In genomic region chr8:106999068-106999467, GRCm38 (mm10) we compare ENCODE assay signal across 10 mouse cellular contexts. TPM values are rescaled to one million over a fixed set of nuclear protein-coding genes. Genes with fewer than 3 reads are reported as not detected.
DNase-seq lines count a peak whose midpoint lies in the region; ATAC-seq and TF ChIP-seq lines count a peak whose summit lies in the region.
"Had no signal": no experiment of that assay in that cellular context is flagged by ENCODE, and none has a peak within 500 bp of the region (broad histone marks: within the 10 kb centered on the region; RNA-seq: fewer than 3 reads in every experiment).

No protein-coding gene starts in this region.

- H3K27me3 ChIP-seq in forebrain, embryonic 14.5 days (replicated peaks; ENCODE audit: control insufficient read depth, insufficient read depth, low read length) = no peaks in the 10 kb centered on the region
- H3K27me3 ChIP-seq in forebrain, embryonic 10.5 days (ENCODE audit: poor library complexity, severe bottlenecking) = no peaks in the 10 kb centered on the region
- H3K27me3 ChIP-seq in limb, embryonic 15.5 days = no peaks in the 10 kb centered on the region
- no peaks in the 10 kb centered on the region for H3K27me3 ChIP-seq in intestine, postnatal 0 days (replicated peaks; ENCODE audit: control insufficient read depth, insufficient read depth, low read length)
- no peaks in the 10 kb centered on the region for H3K27me3 ChIP-seq in midbrain, embryonic 16.5 days (ENCODE audit: control insufficient read depth, insufficient read depth, low read depth, low read length)

- WGBS in forebrain, embryonic 14.5 days = 89% methylated on average over 1 of the region's 1 CpGs
- 88% methylated on average over 1 of the region's 1 CpGs for WGBS in forebrain, embryonic 10.5 days
- 44% methylated on average over 1 of the region's 1 CpGs for WGBS in limb, embryonic 15.5 days
- WGBS in intestine, postnatal 0 days = 70% methylated on average over 1 of the region's 1 CpGs
- WGBS in midbrain, embryonic 16.5 days = 90% methylated on average over 1 of the region's 1 CpGs

- no peak for ATAC-seq in forebrain, embryonic 14.5 days
- ATAC-seq in limb, embryonic 15.5 days (ENCODE audit: insufficient number of reproducible peaks, low FRiP score, low TSS enrichment, low read depth) = peak; percentile 55; the same call in 1 of the 2 replicates
- no peak for ATAC-seq in intestine, postnatal 0 days
- ATAC-seq in midbrain, embryonic 16.5 days = no peak

- no peaks in the 10 kb centered on the region for H3K36me3 ChIP-seq in forebrain, embryonic 14.5 days (ENCODE audit: control insufficient read depth, insufficient read depth, low read length)
- H3K36me3 ChIP-seq in forebrain, embryonic 10.5 days (replicated peaks) = peaks cover 51% of the 10 kb centered on the region
- peaks cover 26% of the 10 kb centered on the region for H3K36me3 ChIP-seq in limb, embryonic 15.5 days
- H3K36me3 ChIP-seq in intestine, postnatal 0 days (ENCODE audit: control insufficient read depth, insufficient read depth) = peaks cover 12% of the 10 kb centered on the region
- no peaks in the 10 kb centered on the region for H3K36me3 ChIP-seq in midbrain, embryonic 16.5 days (ENCODE audit: control insufficient read depth, insufficient read depth, low read length)

- peak; percentile 34 for DNase-seq in forebrain, embryonic 14.5 days (ENCODE audit: low spot score)
- no peak for DNase-seq in forebrain, embryonic 10.5 days (ENCODE audit: extremely low spot score, low spot score)
- DNase-seq in NIH3T3 (ENCODE audit: low read depth) = peak; percentile 94
- DNase-seq in heart, adult 8-10 months (ENCODE audit: low spot score) = peak; percentile 66
- DNase-seq in spleen, adult 12 weeks (ENCODE audit: low spot score) = no peak

- no peak overlapping the region for H3K27ac ChIP-seq in forebrain, embryonic 14.5 days (ENCODE audit: low read depth, low read length)
- H3K27ac ChIP-seq in forebrain, embryonic 10.5 days = no peak overlapping the region
- peak overlapping the region; percentile 30; the same call in 1 of the 2 replicates for H3K27ac ChIP-seq in limb, embryonic 15.5 days
- H3K27ac ChIP-seq in intestine, postnatal 0 days (ENCODE audit: low read depth, low read length) = no peak overlapping the region
- no peak overlapping the region for H3K27ac ChIP-seq in midbrain, embryonic 16.5 days (ENCODE audit: low read length)
- H3K27ac ChIP-seq: left cerebral cortex, adult 2 months had no signal

- H3K4me2 ChIP-seq in forebrain, embryonic 14.5 days (ENCODE audit: low read length) = no peak overlapping the region
- no peak overlapping the region for H3K4me2 ChIP-seq in limb, embryonic 15.5 days
- no peak overlapping the region for H3K4me2 ChIP-seq in intestine, postnatal 0 days (replicated peaks; ENCODE audit: low read depth)
- H3K4me2 ChIP-seq in midbrain, embryonic 16.5 days (ENCODE audit: low read length) = no peak overlapping the region

- no peak overlapping the region for H3K4me3 ChIP-seq in forebrain, embryonic 14.5 days (ENCODE audit: low read depth, low read length)
- H3K4me3 ChIP-seq in forebrain, embryonic 10.5 days = no peak overlapping the region
- H3K4me3 ChIP-seq in limb, embryonic 15.5 days = no peak overlapping the region
- H3K4me3 ChIP-seq in intestine, postnatal 0 days (ENCODE audit: low read depth, low read length) = no peak overlapping the region
- H3K4me3 ChIP-seq in midbrain, embryonic 16.5 days (ENCODE audit: low read depth, low read length) = no peak overlapping the region
- H3K4me3 ChIP-seq: erythroblast, embryonic 14.5 days; left cerebral cortex, adult 2 months had no signal

- no peak for TF ChIP-seq CTCF in intestine, postnatal 0 days (IDR thresholded peaks at IDR 0.05; ENCODE audit: low read depth)

- no peaks in the 10 kb centered on the region for H3K9me3 ChIP-seq in forebrain, embryonic 14.5 days (replicated peaks; ENCODE audit: control insufficient read depth, low read length)
- no peaks in the 10 kb centered on the region for H3K9me3 ChIP-seq in forebrain, embryonic 10.5 days
- H3K9me3 ChIP-seq in limb, embryonic 15.5 days = no peaks in the 10 kb centered on the region
- no peaks in the 10 kb centered on the region for H3K9me3 ChIP-seq in intestine, postnatal 0 days (ENCODE audit: control insufficient read depth)
- H3K9me3 ChIP-seq in midbrain, embryonic 16.5 days (replicated peaks; ENCODE audit: control insufficient read depth, low read length, poor library complexity, severe bottlenecking) = no peaks in the 10 kb centered on the region

- no peak overlapping the region for H3K9ac ChIP-seq in forebrain, embryonic 14.5 days (ENCODE audit: low read length)
- no peak overlapping the region for H3K9ac ChIP-seq in limb, embryonic 15.5 days
- no peak overlapping the region for H3K9ac ChIP-seq in intestine, postnatal 0 days (ENCODE audit: low read depth, low read length)
- H3K9ac ChIP-seq in midbrain, embryonic 16.5 days (ENCODE audit: low read depth, low read length) = no peak overlapping the region

- no peaks in the 10 kb centered on the region for H3K4me1 ChIP-seq in forebrain, embryonic 14.5 days (ENCODE audit: control insufficient read depth, insufficient read depth, low read length)
- H3K4me1 ChIP-seq in forebrain, embryonic 10.5 days = no peaks in the 10 kb centered on the region
- H3K4me1 ChIP-seq in limb, embryonic 15.5 days = peaks cover 5% of the 10 kb centered on the region; the same call in 1 of the 2 replicates
- no peaks in the 10 kb centered on the region for H3K4me1 ChIP-seq in intestine, postnatal 0 days (replicated peaks; ENCODE audit: control insufficient read depth, insufficient read depth, low read length)
- H3K4me1 ChIP-seq in midbrain, embryonic 16.5 days (ENCODE audit: control insufficient read depth, insufficient read depth, low read length) = no peaks in the 10 kb centered on the region

RNA-seq across cellular contexts. Expression of gene Vps4a, which starts 32.0 kb away (rescaled TPM):
- 131 and 153 TPM in 2 replicates for polyA plus RNA-seq in forebrain, embryonic 14.5 days (2014; fragmentation: Nextera tagmentation; extraction: Ambion mirVana)
- polyA plus RNA-seq in forebrain, embryonic 10.5 days (2016; fragmentation: Nextera tagmentation; extraction: Ambion mirVana) = 67.6 and 69.5 TPM in 2 replicates
- 10 to 100 TPM; 59.7 to 67.1 (median 62.5) TPM for total RNA-seq in heart, adult 8-10 months (2022)
- polyA plus RNA-seq in limb, embryonic 15.5 days (2015; fragmentation: Nextera tagmentation; extraction: Ambion mirVana) = 71.3 and 79.3 TPM in 2 replicates
- 48.8 and 49.1 TPM in 2 replicates for polyA plus RNA-seq in intestine, postnatal 0 days (2015; fragmentation: Nextera tagmentation; extraction: Ambion mirVana)
- polyA plus RNA-seq in midbrain, embryonic 16.5 days (2015; fragmentation: Nextera tagmentation; extraction: Ambion mirVana) = 164 and 166 TPM in 2 replicates

RNA-seq across cellular contexts. Expression of gene Pdf, which starts 49.3 kb away (rescaled TPM):
- polyA plus RNA-seq in forebrain, embryonic 14.5 days (2014; fragmentation: Nextera tagmentation; extraction: Ambion mirVana) = 21.7 and 26.8 TPM in 2 replicates
- polyA plus RNA-seq in forebrain, embryonic 10.5 days (2016; fragmentation: Nextera tagmentation; extraction: Ambion mirVana) = 46.6 and 52.1 TPM in 2 replicates
- 10 to 100 TPM; 67.1 to 76.1 (median 74.4) TPM for total RNA-seq in heart, adult 8-10 months (2022)
- polyA plus RNA-seq in limb, embryonic 15.5 days (2015; fragmentation: Nextera tagmentation; extraction: Ambion mirVana) = 43.8 and 47.2 TPM in 2 replicates
- 20.8 and 22.2 TPM in 2 replicates for polyA plus RNA-seq in intestine, postnatal 0 days (2015; fragmentation: Nextera tagmentation; extraction: Ambion mirVana)
- 32.8 and 33.4 TPM in 2 replicates for polyA plus RNA-seq in midbrain, embryonic 16.5 days (2015; fragmentation: Nextera tagmentation; extraction: Ambion mirVana)

RNA-seq across cellular contexts. Expression of gene Cog8, which starts 57.4 kb away (rescaled TPM):
- 34.2 and 41.4 TPM in 2 replicates for polyA plus RNA-seq in forebrain, embryonic 14.5 days (2014; fragmentation: Nextera tagmentation; extraction: Ambion mirVana)
- 32.8 and 37.3 TPM in 2 replicates for polyA plus RNA-seq in forebrain, embryonic 10.5 days (2016; fragmentation: Nextera tagmentation; extraction: Ambion mirVana)
- 10 to 100 TPM; 16.4 to 20.2 (median 17.7) TPM for total RNA-seq in heart, adult 8-10 months (2022)
- 37.1 and 39.9 TPM in 2 replicates for polyA plus RNA-seq in limb, embryonic 15.5 days (2015; fragmentation: Nextera tagmentation; extraction: Ambion mirVana)
- 21.6 and 25.4 TPM in 2 replicates for polyA plus RNA-seq in intestine, postnatal 0 days (2015; fragmentation: Nextera tagmentation; extraction: Ambion mirVana)
- polyA plus RNA-seq in midbrain, embryonic 16.5 days (2015; fragmentation: Nextera tagmentation; extraction: Ambion mirVana) = 37.7 and 39.5 TPM in 2 replicates

RNA-seq across cellular contexts. Expression of gene Nip7, which starts 57.6 kb away (rescaled TPM):
- polyA plus RNA-seq in forebrain, embryonic 14.5 days (2014; fragmentation: Nextera tagmentation; extraction: Ambion mirVana) = 97.0 and 106 TPM in 2 replicates
- 128 and 138 TPM in 2 replicates for polyA plus RNA-seq in forebrain, embryonic 10.5 days (2016; fragmentation: Nextera tagmentation; extraction: Ambion mirVana)
- 10 to 100 TPM; 24.8 to 28.1 (median 26.1) TPM for total RNA-seq in heart, adult 8-10 months (2022)
- polyA plus RNA-seq in limb, embryonic 15.5 days (2015; fragmentation: Nextera tagmentation; extraction: Ambion mirVana) = 82.9 TPM in 2 replicates
- polyA plus RNA-seq in intestine, postnatal 0 days (2015; fragmentation: Nextera tagmentation; extraction: Ambion mirVana) = 42.8 and 44.7 TPM in 2 replicates
- 65.9 and 67.8 TPM in 2 replicates for polyA plus RNA-seq in midbrain, embryonic 16.5 days (2015; fragmentation: Nextera tagmentation; extraction: Ambion mirVana)

Comparison
In these comparisons a context has a peak if more than half of its experiments do, and no peak if none do; other contexts are left out.
1. DNase-seq: peak in forebrain, embryonic 14.5 days (single experiment), NIH3T3 (single experiment) and heart, adult 8-10 months (single experiment); none in forebrain, embryonic 10.5 days (single experiment) and spleen, adult 12 weeks (single experiment).